Mouse (Mus musculus) liver, adult 2 months (tissue): ENCODE measurements around the gene Sik1. TPM values are rescaled to one million over a fixed set of nuclear protein-coding genes. Genes with fewer than 3 reads are reported as not detected.

ENCODE experiments used
- DNase-seq: peaks from one replicate; pipeline ENCODE4 v3.0.0-alpha.2; 2011; ENCODE audit warnings: low read depth, low spot score; ENCODE audit errors: extremely low read depth
- H3K27ac ChIP-seq: fragments of 200-500 bp; replicated peaks from 2 replicates; pipeline ENCODE4 v1.5.1; 2012; ENCODE audit warnings: low read depth, mild to moderate bottlenecking, control low read depth, inconsistent platforms, low read length; ENCODE audit not compliant: insufficient read depth
- H3K27me3 ChIP-seq: fragments of 200-500 bp; 2 replicates; pipeline ENCODE4 v1.6.1; 2012; ENCODE audit warnings: mild to moderate bottlenecking, moderate library complexity, low read length, inconsistent platforms; ENCODE audit not compliant: control insufficient read depth, insufficient read depth
- H3K36me3 ChIP-seq: fragments of 200-500 bp; 2 replicates; pipeline ENCODE4 v1.6.1; 2012; ENCODE audit warnings: low read length, inconsistent platforms; ENCODE audit not compliant: control insufficient read depth, insufficient read depth
- H3K4me1 ChIP-seq: fragments of 200-500 bp; 2 replicates; pipeline ENCODE4 v1.6.1; 2011; ENCODE audit warnings: low read length; ENCODE audit not compliant: control insufficient read depth, insufficient read depth
- H3K4me3 ChIP-seq: fragments of 200-500 bp; 2 replicates; pipeline ENCODE4 v1.5.1; 2011; ENCODE audit warnings: low read depth, mild to moderate bottlenecking, control low read depth, low read length, moderate library complexity; ENCODE audit not compliant: insufficient read depth
- H3K79me2 ChIP-seq: fragments of 200-500 bp; 2 replicates; pipeline ENCODE4 v1.6.1; 2012; ENCODE audit warnings: inconsistent platforms, mild to moderate bottlenecking, low read length, moderate library complexity; ENCODE audit not compliant: control insufficient read depth, insufficient read depth
- H3K9ac ChIP-seq: fragments of 200-500 bp; 2 replicates; pipeline ENCODE4 v1.6.1; 2012; ENCODE audit warnings: low read depth, mild to moderate bottlenecking, control low read depth, inconsistent platforms, low read length
- CTCF ChIP-seq: fragments of 200-500 bp; IDR thresholded peaks from 2 replicates; pipeline ENCODE4 v1.5.1; 2011; ENCODE audit warnings: low read depth, low read length, control low read depth
- POLR2A ChIP-seq: fragments of 200-500 bp; IDR thresholded peaks from 2 replicates; pipeline ENCODE4 v1.6.1; 2011; ENCODE audit warnings: low read length, control low read depth; ENCODE audit not compliant: insufficient read depth; ENCODE audit errors: extremely low read depth
- WGBS: fragments of 180-500 bp; shearing (Covaris S2); methylation state at CpG from one replicate; pipeline ENCODE4 v1.1.7; 2018; 5-methylcytosine and 5-hydroxymethylcytosine counted together
- polyA plus RNA-seq: library from polyadenylated mRNA; depleted of rRNA; stranded (reverse); fragments of >200 nt; gene quantifications from 2 replicates; pipeline ENCODE4 v1.2.3, GENCODE M21; 2012
- total RNA-seq: library from RNA; depleted of rRNA; stranded (reverse); fragments of >200 nt; gene quantifications from 2 replicates; pipeline ENCODE4 v1.2.3, GENCODE M21; 2014

Sik1 gene
- total and polyA plus RNA-seq, 2 experiments = 2.7 to 8.0 TPM

- DNase-seq = no peak
- no peak for TF ChIP-seq CTCF
- TF ChIP-seq POLR2A = no peak
- Histone ChIP-seq H3K9ac (no peak overlapping the region), H3K27ac (no peak overlapping the region), H3K27me3 (no peaks in the 10 kb centered on the region), H3K4me1 (peaks cover 26% of the 10 kb centered on the region), H3K4me3 (no peak overlapping the region), H3K36me3 (no peaks in the 10 kb centered on the region), H3K79me2 (no peaks in the 10 kb centered on the region)
- WGBS = 54% methylated on average over 8 of the region's 8 CpGs
Measured at GRCm38 (mm10) chr17:31873185-31873870, 17.7 kb upstream of the Sik1 start.

- no peak for DNase-seq
- H3K27ac ChIP-seq = no peak overlapping the region
- WGBS = 91% methylated on average over 7 of the region's 7 CpGs
- H3K27me3 ChIP-seq = no peaks in the 10 kb centered on the region
- TF ChIP-seq CTCF (no peak), POLR2A (no peak)
- H3K9ac ChIP-seq = no peak overlapping the region
- peaks cover 26% of the 10 kb centered on the region for H3K4me1 ChIP-seq
- no peak overlapping the region for H3K4me3 ChIP-seq
- no peaks in the 10 kb centered on the region for H3K36me3 ChIP-seq
- no peaks in the 10 kb centered on the region for H3K79me2 ChIP-seq
Measured at GRCm38 (mm10) chr17:31872826-31873165, 17.2 kb upstream of the Sik1 start.

- DNase-seq = peak; percentile 39
- Histone ChIP-seq H3K27ac (no peak overlapping the region), H3K4me1 (peaks cover 24% of the 10 kb centered on the region), H3K9ac (no peak overlapping the region), H3K36me3 (no peaks in the 10 kb centered on the region), H3K79me2 (no peaks in the 10 kb centered on the region), H3K27me3 (no peaks in the 10 kb centered on the region), H3K4me3 (no peak overlapping the region)
- TF ChIP-seq POLR2A = no peak
- TF ChIP-seq CTCF = no peak
- 50% methylated on average over 14 of the region's 14 CpGs for WGBS
Measured at GRCm38 (mm10) chr17:31871968-31872825, 16.6 kb upstream of the Sik1 start.

- no peaks in the 10 kb centered on the region for H3K36me3 ChIP-seq
- no peak for TF ChIP-seq POLR2A
- TF ChIP-seq CTCF = no peak
- 8% methylated on average over 13 of the region's 13 CpGs for WGBS
- H3K4me3 ChIP-seq = no peak overlapping the region; the same call in 1 of the 2 replicates
- H3K79me2 ChIP-seq = no peaks in the 10 kb centered on the region
- peak overlapping the region; percentile 71 for H3K27ac ChIP-seq
- peaks cover 22% of the 10 kb centered on the region for H3K4me1 ChIP-seq
- H3K27me3 ChIP-seq = no peaks in the 10 kb centered on the region
- peak overlapping the region; percentile 30; the same call in 1 of the 2 replicates for H3K9ac ChIP-seq
- no peak for DNase-seq
Measured at GRCm38 (mm10) chr17:31870931-31871421, 15.4 kb upstream of the Sik1 start.

GRCm38 (mm10) chr17:31870446-31870845 is 14.8 kb upstream of the Sik1 start:
- H3K27ac ChIP-seq = peak overlapping the region; percentile 71
- H3K36me3 ChIP-seq = no peaks in the 10 kb centered on the region
- H3K79me2 ChIP-seq = no peaks in the 10 kb centered on the region
- peak; percentile 86 for DNase-seq
- H3K4me3 ChIP-seq = no peak overlapping the region; the same call in 1 of the 2 replicates
- H3K27me3 ChIP-seq = no peaks in the 10 kb centered on the region
- peak overlapping the region; percentile 30; the same call in 1 of the 2 replicates for H3K9ac ChIP-seq
- peaks cover 22% of the 10 kb centered on the region for H3K4me1 ChIP-seq
- 25% methylated on average over 9 of the region's 9 CpGs for WGBS
- TF ChIP-seq CTCF (no peak), POLR2A (no peak)
